Mouse (Mus musculus) lung, postnatal 0 days (tissue): ENCODE data around the gene Cfap73.

Experiments used
- CTCF ChIP-seq: IDR thresholded peaks from 2 replicates; pipeline ENCODE4 v1.5.1; 2016; ENCODE audit warnings: antibody characterized with exemption, mild to moderate bottlenecking
- EP300 ChIP-seq: IDR thresholded peaks from 2 replicates; pipeline ENCODE4 v1.6.1; 2016; ENCODE audit warnings: antibody characterized with exemption, mild to moderate bottlenecking, control low read depth

GRCm38 (mm10) chr5:120579211-120579897 lies 54.7 kb downstream of the Cfap73 start:
- TF ChIP-seq CTCF (no peak), EP300 (no peak)
